Mouse (Mus musculus): ENCODE results near the gene Hnrnpr.

GRCm38 (mm10) chr4:136289918-136290780, 20.6 kb upstream of the Hnrnpr start:
- no peak for TF ChIP-seq CTCF (IDR thresholded peaks at IDR 0.05; ENCODE audit: insufficient read depth, low read length)
- TF ChIP-seq POLR2A (IDR thresholded peaks at IDR 0.05; ENCODE audit: borderline replicate concordance, extremely low read depth, low read depth, low read length): no peak
